Mouse (Mus musculus) liver, adult 2 months (tissue): ENCODE data around the gene Igfn1.

Experiments
- CTCF ChIP-seq: fragments of 200-500 bp; IDR thresholded peaks from 2 replicates; pipeline ENCODE4 v1.5.1; 2011; ENCODE audit warnings: low read depth, low read length, control low read depth
- POLR2A ChIP-seq: fragments of 200-500 bp; IDR thresholded peaks from 2 replicates; pipeline ENCODE4 v1.6.1; 2011; ENCODE audit warnings: low read length, control low read depth; ENCODE audit not compliant: insufficient read depth; ENCODE audit errors: extremely low read depth

GRCm38 (mm10) chr1:135918644-135919407 lies 87.3 kb downstream of the Igfn1 start, which contains the start of gene Pkp1:
- TF ChIP-seq POLR2A (no peak), CTCF (no peak)
